Mouse (Mus musculus): ENCODE measurements around the gene Abracl. TPM values are rescaled to one million over a fixed set of nuclear protein-coding genes. Genes with fewer than 3 reads are reported as not detected.

The Abracl gene
- total RNA-seq (2021) = 100 to 1,000 TPM; 155 to 163 TPM

GRCm38 (mm10) chr10:18022741-18023347 lies at the start of gene Abracl:
TSS of gene Abracl (minus strand) at chr10:18023288.
- peak; percentile 83 for DNase-seq

GRCm38 (mm10) chr10:18072871-18073270 lies 49.8 kb upstream of the Abracl start:
- DNase-seq = no peak

GRCm38 (mm10) chr10:18070616-18071015 lies 47.5 kb upstream of the Abracl start:
- DNase-seq = no peak

GRCm38 (mm10) chr10:18070144-18070543 lies 47.1 kb upstream of the Abracl start:
- DNase-seq = peak; percentile 30

GRCm38 (mm10) chr10:18069576-18069975 lies 46.5 kb upstream of the Abracl start:
- DNase-seq = no peak

- DNase-seq = no peak
Observed at GRCm38 (mm10) chr10:18068880-18069279, 45.8 kb upstream of the Abracl start.

- no peak for DNase-seq
Observed at GRCm38 (mm10) chr10:18067761-18068446, 44.8 kb upstream of the Abracl start.

GRCm38 (mm10) chr10:18066031-18066439 lies 42.9 kb upstream of the Abracl start:
- DNase-seq = no peak

GRCm38 (mm10) chr10:18064606-18065228 lies 41.6 kb upstream of the Abracl start:
- no peak for DNase-seq

GRCm38 (mm10) chr10:18061533-18061932 lies 38.4 kb upstream of the Abracl start:
- no peak for DNase-seq

GRCm38 (mm10) chr10:18060778-18061177 lies 37.7 kb upstream of the Abracl start:
- no peak for DNase-seq

- no peak for DNase-seq
Observed at GRCm38 (mm10) chr10:18059807-18060206, 36.7 kb upstream of the Abracl start.

GRCm38 (mm10) chr10:18058681-18059338 lies 35.7 kb upstream of the Abracl start:
- DNase-seq = no peak

- no peak for DNase-seq
Observed at GRCm38 (mm10) chr10:18056391-18056745, 33.3 kb upstream of the Abracl start.

- no peak for DNase-seq
Observed at GRCm38 (mm10) chr10:18055696-18056390, 32.8 kb upstream of the Abracl start, which contains the start of gene Reps1. TSS of gene Reps1 (plus strand) at chr10:18055861.

- peak; percentile 87 for DNase-seq
Observed at GRCm38 (mm10) chr10:18055009-18055695, 32.1 kb upstream of the Abracl start.

GRCm38 (mm10) chr10:18047380-18048146 lies 24.5 kb upstream of the Abracl start:
- no peak for DNase-seq

- DNase-seq = no peak
Observed at GRCm38 (mm10) chr10:18046380-18046779, 23.3 kb upstream of the Abracl start.

- DNase-seq = no peak
Observed at GRCm38 (mm10) chr10:18036849-18037248, 13.8 kb upstream of the Abracl start.

GRCm38 (mm10) chr10:18034408-18034807 lies 11.3 kb upstream of the Abracl start:
- no peak for DNase-seq

- peak; percentile 90 for DNase-seq
Observed at GRCm38 (mm10) chr10:18022312-18022711, 776 bp downstream of the Abracl start.

Data from heart, postnatal 4 days (tissue).